Mouse (Mus musculus) embryonic facial prominence, embryonic 15.5 days (tissue): ENCODE results near the gene Afdn. TPM values are rescaled to one million over a fixed set of nuclear protein-coding genes. Genes with fewer than 3 reads are reported as not detected.

ENCODE experiments used
- ATAC-seq: fragments of 200-750 bp; cut with Nextera tagmentation; 2 replicates; pipeline ENCODE4 v1.8.0; 2017; ENCODE audit warnings: low read depth, moderate TSS enrichment; ENCODE audit not compliant: insufficient number of reproducible peaks, low FRiP score, low TSS enrichment
- H3K27ac ChIP-seq: fragments of 300-500 bp; sonication (generic); replicated peaks from 2 replicates; pipeline ENCODE4 v1.5.1; 2015; ENCODE audit warnings: mild to moderate bottlenecking, inconsistent platforms
- H3K27me3 ChIP-seq: fragments of 300-500 bp; sonication (generic); 2 replicates; pipeline ENCODE4 v1.6.1; 2015; ENCODE audit warnings: inconsistent platforms
- H3K36me3 ChIP-seq: fragments of 300-500 bp; sonication (generic); 2 replicates; pipeline ENCODE4 v1.6.1; 2015; ENCODE audit warnings: mild to moderate bottlenecking, inconsistent platforms
- H3K4me1 ChIP-seq: fragments of 300-500 bp; sonication (generic); 2 replicates; pipeline ENCODE4 v1.6.1; 2015; ENCODE audit warnings: inconsistent platforms
- H3K4me2 ChIP-seq: fragments of 300-500 bp; sonication (generic); replicated peaks from 2 replicates; pipeline ENCODE4 v1.6.1; 2015; ENCODE audit warnings: mild to moderate bottlenecking, inconsistent platforms
- H3K4me3 ChIP-seq: fragments of 300-500 bp; sonication (generic); replicated peaks from 2 replicates; pipeline ENCODE4 v1.5.1; 2015; ENCODE audit warnings: mild to moderate bottlenecking, inconsistent platforms
- H3K9ac ChIP-seq: fragments of 300-500 bp; sonication (generic); 2 replicates; pipeline ENCODE4 v1.6.1; 2015; ENCODE audit warnings: inconsistent platforms
- H3K9me3 ChIP-seq: fragments of 300-500 bp; sonication (generic); replicated peaks from 2 replicates; pipeline ENCODE4 v1.6.1; 2016; ENCODE audit warnings: inconsistent platforms
- WGBS: fragments of 180-500 bp; shearing (Covaris S2); methylation state at CpG from one replicate; pipeline ENCODE4 v1.1.7; 2015; 5-methylcytosine and 5-hydroxymethylcytosine counted together
- polyA plus RNA-seq: library from polyadenylated mRNA; unstranded; fragments of >200 nt; fragmentation: Nextera tagmentation; extraction: Ambion mirVana; gene quantifications from 2 replicates; pipeline ENCODE4 v1.2.1, GENCODE M21; 2015

The Afdn gene
- polyA plus RNA-seq, 1 experiment from 2014 or later = 81.2 TPM

DNA sequence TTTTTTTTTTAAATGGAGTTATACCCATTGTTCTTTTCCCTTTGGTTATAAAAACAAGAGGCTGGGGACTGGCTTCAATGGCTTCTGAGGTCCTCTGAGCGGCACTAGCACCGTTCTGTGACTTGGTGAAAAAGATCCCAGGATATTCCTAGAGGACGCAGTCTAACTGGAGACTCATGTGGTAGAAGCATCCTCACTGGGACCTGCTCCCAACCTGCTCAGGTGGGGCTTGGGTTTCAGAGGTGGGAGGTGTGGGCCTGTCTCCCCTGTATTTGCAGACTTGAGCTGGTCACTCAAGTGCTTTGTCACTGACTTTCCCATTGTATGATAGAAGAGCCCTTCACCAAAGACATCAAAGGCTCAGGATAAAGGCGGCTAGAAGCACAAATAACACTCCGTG lies 20.4 kb upstream of the Afdn start:
- 83% methylated on average over 5 of the region's 5 CpGs for WGBS
- Histone ChIP-seq H3K27ac (no peak overlapping the region), H3K4me1 (peaks cover 20% of the 10 kb centered on the region), H3K9ac (no peak overlapping the region), H3K36me3 (no peaks in the 10 kb centered on the region), H3K27me3 (no peaks in the 10 kb centered on the region), H3K4me3 (no peak overlapping the region), H3K4me2 (no peak overlapping the region), H3K9me3 (no peaks in the 10 kb centered on the region)
- ATAC-seq = no peak

DNA sequence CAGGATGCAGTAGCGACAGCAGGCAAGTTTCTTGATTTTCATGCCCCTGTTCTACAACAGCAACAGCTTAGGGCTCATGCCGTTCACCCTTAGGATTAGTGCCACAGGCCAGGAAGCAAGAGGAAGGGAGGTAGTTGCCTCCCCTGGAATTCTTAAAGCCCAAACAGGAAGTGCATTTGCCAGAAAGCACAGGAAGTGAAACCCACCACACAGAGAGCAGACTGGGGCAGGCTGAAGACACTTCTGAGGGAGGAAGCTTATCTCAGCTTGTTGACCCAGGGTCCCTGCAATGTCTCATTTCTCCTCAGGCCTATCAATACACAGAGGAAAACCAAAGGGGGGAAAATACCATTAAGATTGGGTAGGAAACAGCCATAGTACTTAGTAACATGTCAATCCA lies 19.5 kb upstream of the Afdn start:
- Histone ChIP-seq H3K9me3 (no peaks in the 10 kb centered on the region), H3K36me3 (no peaks in the 10 kb centered on the region), H3K9ac (no peak overlapping the region), H3K27ac (no peak overlapping the region), H3K4me1 (peaks cover 21% of the 10 kb centered on the region), H3K4me2 (no peak overlapping the region), H3K4me3 (no peak overlapping the region), H3K27me3 (no peaks in the 10 kb centered on the region)
- ATAC-seq = no peak
- 27% methylated on average over 2 of the region's 2 CpGs for WGBS

DNA sequence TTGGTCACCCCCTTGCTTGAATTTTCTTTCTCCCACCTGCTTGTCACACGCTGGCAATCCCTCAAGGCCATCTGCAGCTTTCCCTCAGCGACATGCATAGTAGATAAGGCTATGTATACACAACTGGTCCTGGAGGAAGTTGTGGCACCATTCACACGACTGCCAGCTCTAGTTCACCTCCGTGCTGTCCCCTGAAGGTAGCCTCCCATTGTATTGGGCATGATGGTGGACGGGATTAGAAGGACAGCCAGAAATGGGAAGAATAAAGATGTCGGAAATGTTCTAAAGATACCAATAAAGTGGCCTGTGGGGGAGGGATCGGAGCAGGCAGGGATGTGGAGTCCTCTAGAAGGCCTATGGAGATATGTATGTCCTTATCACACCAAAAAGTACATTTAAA lies 18.7 kb upstream of the Afdn start:
- no peak overlapping the region for H3K4me2 ChIP-seq
- H3K4me3 ChIP-seq = no peak overlapping the region
- no peaks in the 10 kb centered on the region for H3K9me3 ChIP-seq
- WGBS = 77% methylated on average over 7 of the region's 7 CpGs
- H3K9ac ChIP-seq = no peak overlapping the region
- no peaks in the 10 kb centered on the region for H3K27me3 ChIP-seq
- no peaks in the 10 kb centered on the region for H3K36me3 ChIP-seq
- H3K27ac ChIP-seq = no peak overlapping the region
- peaks cover 21% of the 10 kb centered on the region for H3K4me1 ChIP-seq
- no peak for ATAC-seq

DNA sequence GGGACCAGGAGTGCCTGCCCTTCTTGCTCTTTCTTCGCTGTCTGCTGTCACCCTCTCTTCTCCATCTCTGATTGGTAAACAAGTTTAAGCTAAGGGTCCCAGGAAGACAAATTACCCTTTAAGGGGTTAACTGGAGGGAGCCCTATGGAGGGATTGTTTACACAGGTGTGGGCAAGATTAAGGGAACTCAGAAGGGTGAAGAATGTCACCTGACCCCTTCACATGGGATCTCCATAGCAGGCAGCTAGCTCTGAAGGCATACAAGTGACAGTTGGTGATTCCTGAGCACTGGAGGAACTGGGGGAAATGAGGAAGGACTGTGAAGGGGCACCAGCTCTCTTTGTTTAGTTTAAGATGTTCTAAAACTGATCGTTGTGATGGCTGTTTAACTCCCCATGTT lies 18.0 kb upstream of the Afdn start:
- H3K36me3 ChIP-seq = no peaks in the 10 kb centered on the region
- no peaks in the 10 kb centered on the region for H3K9me3 ChIP-seq
- no peak overlapping the region for H3K4me2 ChIP-seq
- WGBS = 40% methylated on average over 2 of the region's 2 CpGs
- ATAC-seq = no peak
- H3K4me1 ChIP-seq = peaks cover 21% of the 10 kb centered on the region
- no peak overlapping the region for H3K9ac ChIP-seq
- no peak overlapping the region for H3K27ac ChIP-seq
- no peaks in the 10 kb centered on the region for H3K27me3 ChIP-seq
- no peak overlapping the region for H3K4me3 ChIP-seq

- H3K4me1 ChIP-seq = peaks cover 21% of the 10 kb centered on the region
- H3K27ac ChIP-seq = peak overlapping the region; percentile 68
- no peaks in the 10 kb centered on the region for H3K9me3 ChIP-seq
- ATAC-seq = no peak; the same call in 1 of the 2 replicates
- H3K4me2 ChIP-seq = no peak overlapping the region
- no peak overlapping the region for H3K9ac ChIP-seq
- WGBS = 54% methylated on average over 7 of the region's 7 CpGs
- H3K4me3 ChIP-seq = no peak overlapping the region
- no peaks in the 10 kb centered on the region for H3K27me3 ChIP-seq
- no peaks in the 10 kb centered on the region for H3K36me3 ChIP-seq
These were observed 17.2 kb upstream of the Afdn start for GRCm38 (mm10) chr17:13742941-13743708.

DNA sequence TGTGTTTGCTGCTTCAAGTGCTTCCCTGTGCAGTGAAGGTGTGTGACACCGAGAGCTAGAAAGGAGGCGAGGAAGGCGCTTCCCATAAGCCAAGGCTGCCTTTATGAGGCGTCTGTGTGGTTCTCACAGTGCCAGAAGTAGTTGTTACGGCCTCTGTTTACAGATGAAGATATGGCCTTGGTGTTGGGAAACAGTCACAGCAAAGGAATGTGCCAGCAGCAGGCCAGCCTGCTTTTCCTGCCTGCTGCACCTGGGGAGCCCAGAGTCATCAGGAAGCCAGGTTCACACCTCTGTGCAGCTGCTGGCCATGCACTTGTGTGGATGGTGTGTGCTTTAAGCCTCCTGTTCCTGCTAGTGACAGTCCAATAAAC lies 16.6 kb upstream of the Afdn start:
- H3K4me2 ChIP-seq = no peak overlapping the region
- no peaks in the 10 kb centered on the region for H3K36me3 ChIP-seq
- no peaks in the 10 kb centered on the region for H3K9me3 ChIP-seq
- no peaks in the 10 kb centered on the region for H3K27me3 ChIP-seq
- 41% methylated on average over 5 of the region's 5 CpGs for WGBS
- H3K27ac ChIP-seq = peak overlapping the region; percentile 68
- H3K4me1 ChIP-seq = peaks cover 21% of the 10 kb centered on the region
- no peak overlapping the region for H3K9ac ChIP-seq
- H3K4me3 ChIP-seq = no peak overlapping the region
- no peak for ATAC-seq

- H3K4me2 ChIP-seq = no peak overlapping the region
- 68% methylated on average over 6 of the region's 6 CpGs for WGBS
- H3K4me3 ChIP-seq = no peak overlapping the region
- H3K9me3 ChIP-seq = no peaks in the 10 kb centered on the region
- no peak overlapping the region for H3K9ac ChIP-seq
- no peak for ATAC-seq
- H3K27me3 ChIP-seq = no peaks in the 10 kb centered on the region
- 0 out of 2 replicates have a peak overlapping the region, but pooled peaks have one; percentile 17 for H3K27ac ChIP-seq
- H3K36me3 ChIP-seq = no peaks in the 10 kb centered on the region
- peaks cover 21% of the 10 kb centered on the region for H3K4me1 ChIP-seq
These were observed 16.1 kb upstream of the Afdn start for GRCm38 (mm10) chr17:13744219-13744618.

DNA sequence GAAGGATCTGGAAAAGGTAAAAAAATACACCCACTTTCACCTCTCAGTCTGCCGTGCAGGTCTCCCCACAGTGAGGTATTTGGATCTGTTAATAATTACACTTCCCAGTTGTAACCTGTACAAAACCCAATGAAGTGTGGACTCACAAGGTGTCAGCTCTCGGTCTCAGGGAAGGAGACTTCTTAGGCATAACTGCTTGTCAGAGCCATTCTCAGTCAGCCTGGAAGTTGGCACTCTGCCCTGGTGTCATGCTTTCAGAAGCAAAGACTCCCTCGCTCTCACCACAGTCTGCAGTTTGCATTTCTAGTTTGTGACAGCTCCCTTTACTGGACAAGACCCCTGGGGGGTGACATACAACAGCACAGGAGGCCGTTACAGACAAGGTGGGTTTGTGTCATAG lies 15.5 kb upstream of the Afdn start:
- Histone ChIP-seq H3K4me3 (no peak overlapping the region), H3K27ac (no peak overlapping the region), H3K27me3 (no peaks in the 10 kb centered on the region), H3K4me2 (no peak overlapping the region), H3K9me3 (no peaks in the 10 kb centered on the region), H3K4me1 (peaks cover 21% of the 10 kb centered on the region), H3K36me3 (no peaks in the 10 kb centered on the region), H3K9ac (no peak overlapping the region)
- no peak for ATAC-seq
- 42% methylated on average over 4 of the region's 4 CpGs for WGBS

- Histone ChIP-seq H3K27me3 (no peaks in the 10 kb centered on the region), H3K9me3 (no peaks in the 10 kb centered on the region), H3K4me3 (no peak overlapping the region), H3K27ac (no peak overlapping the region), H3K9ac (no peak overlapping the region), H3K4me1 (peaks cover 21% of the 10 kb centered on the region), H3K36me3 (no peaks in the 10 kb centered on the region), H3K4me2 (no peak overlapping the region)
- 62% methylated on average over 2 of the region's 2 CpGs for WGBS
- ATAC-seq = no peak
These were observed 15.0 kb upstream of the Afdn start for GRCm38 (mm10) chr17:13745373-13745772.

- Histone ChIP-seq H3K4me1 (peaks cover 17% of the 10 kb centered on the region), H3K9ac (no peak overlapping the region), H3K27ac (no peak overlapping the region), H3K4me2 (no peak overlapping the region), H3K4me3 (no peak overlapping the region), H3K27me3 (no peaks in the 10 kb centered on the region), H3K9me3 (no peaks in the 10 kb centered on the region), H3K36me3 (no peaks in the 10 kb centered on the region)
- ATAC-seq = no peak
- WGBS = 36% methylated on average over 6 of the region's 6 CpGs
These were observed 14.0 kb upstream of the Afdn start for GRCm38 (mm10) chr17:13746330-13746729.

GRCm38 (mm10) chr17:13747681-13748080 lies 12.7 kb upstream of the Afdn start:
- Histone ChIP-seq H3K36me3 (no peaks in the 10 kb centered on the region), H3K27ac (no peak overlapping the region), H3K9me3 (no peaks in the 10 kb centered on the region), H3K4me2 (no peak overlapping the region), H3K9ac (no peak overlapping the region), H3K4me1 (peaks cover 16% of the 10 kb centered on the region), H3K4me3 (no peak overlapping the region), H3K27me3 (no peaks in the 10 kb centered on the region)
- WGBS = 87% methylated on average over 9 of the region's 9 CpGs
- ATAC-seq = no peak

- H3K4me3 ChIP-seq = no peak overlapping the region
- H3K4me2 ChIP-seq = no peak overlapping the region
- no peak for ATAC-seq
- no peak overlapping the region for H3K27ac ChIP-seq
- H3K27me3 ChIP-seq = no peaks in the 10 kb centered on the region
- H3K4me1 ChIP-seq = peaks cover 4% of the 10 kb centered on the region
- no peaks in the 10 kb centered on the region for H3K36me3 ChIP-seq
- WGBS = 79% methylated on average over 4 of the region's 4 CpGs
- H3K9ac ChIP-seq = no peak overlapping the region
- H3K9me3 ChIP-seq = no peaks in the 10 kb centered on the region
These were observed 11.3 kb upstream of the Afdn start for GRCm38 (mm10) chr17:13749027-13749426.
